In genomic region chr8:117256292-117256938, GRCm38 (mm10) we compare ENCODE assay signal across 8 mouse cellular contexts. TPM values are rescaled to one million over a fixed set of nuclear protein-coding genes. Genes with fewer than 3 reads are reported as not detected.
DNase-seq lines count a peak whose midpoint lies in the region; ATAC-seq lines count a peak whose summit lies in the region.

No protein-coding gene starts in this region.

- peak; percentile 95 for DNase-seq in NIH3T3 (ENCODE audit: low read depth)
- peak; percentile 94 for DNase-seq in cerebellum, adult 9-11 months
- DNase-seq in frontal cortex, adult 2 months (ENCODE audit: extremely low spot score in 1 of 2, low spot score in 1 of 2), result peak; percentile 77 to 94
- DNase-seq in hindbrain, embryonic 11.5 days (ENCODE audit: low spot score), result peak; percentile 90
- DNase-seq in layer of hippocampus, postnatal 14 days (ENCODE audit: low spot score in 2 of 2), result peak; percentile 93 to 95
- peak; percentile 97 for DNase-seq in lung, postnatal 10 days
- DNase-seq in ovary, postnatal 14 days (ENCODE audit: low spot score), result peak; percentile 92
- DNase-seq in thymus, postnatal 10 days (ENCODE audit: low spot score in 2 of 2), result peak; percentile 86 to 90

- 1% methylated on average over 69 of the region's 92 CpGs for WGBS in hindbrain, embryonic 11.5 days

- peak overlapping the region; percentile 82 for H3K27ac ChIP-seq in hindbrain, embryonic 11.5 days (ENCODE audit: low read depth, low read length)

- peaks cover 21% of the 10 kb centered on the region; the same call in 1 of the 2 replicates for H3K4me1 ChIP-seq in hindbrain, embryonic 11.5 days (replicated peaks; ENCODE audit: control insufficient read depth, insufficient read depth, low read length)

- peak; percentile 88 for ATAC-seq in hindbrain, embryonic 11.5 days (ENCODE audit: low FRiP score)

- H3K36me3 ChIP-seq in hindbrain, embryonic 11.5 days (ENCODE audit: control insufficient read depth, insufficient read depth, low read length), result no peaks in the 10 kb centered on the region

- peak overlapping the region; percentile 95 for H3K9ac ChIP-seq in hindbrain, embryonic 11.5 days (ENCODE audit: low read depth, low read length)

- H3K27me3 ChIP-seq in hindbrain, embryonic 11.5 days (ENCODE audit: control insufficient read depth, insufficient read depth, low read length), result no peaks in the 10 kb centered on the region

- H3K4me2 ChIP-seq in hindbrain, embryonic 11.5 days (replicated peaks; ENCODE audit: low read depth, low read length), result peak overlapping the region; percentile 85

- H3K4me3 ChIP-seq in hindbrain, embryonic 11.5 days (ENCODE audit: low read depth, low read length), result peak overlapping the region; percentile 95

- H3K9me3 ChIP-seq in hindbrain, embryonic 11.5 days (ENCODE audit: control insufficient read depth, low read length), result no peaks in the 10 kb centered on the region

RNA-seq across cellular contexts. Expression of gene Cmip, which starts 0.4 kb away (rescaled TPM):
- 140 and 159 TPM in 2 replicates for polyA plus RNA-seq in frontal cortex, adult 2 months (2012; rRNA removed)
- polyA plus RNA-seq in hindbrain, embryonic 11.5 days (2014; fragmentation: Nextera tagmentation; extraction: Ambion mirVana), result 27.0 and 31.9 TPM in 2 replicates
- total RNA-seq in layer of hippocampus, postnatal 14 days (2021), result 100 to 1,000 TPM; 330 to 332 TPM

Comparison
In these comparisons a context has a peak if more than half of its experiments do, and no peak if none do; other contexts are left out.
1. Peak in every context shown above with its lines: DNase-seq, ATAC-seq, H3K4me3 ChIP-seq and H3K27ac ChIP-seq.